ENCODE assay signal across 8 mouse cellular contexts in genomic region chr9:106453271-106454070, GRCm38 (mm10). TPM values are rescaled to one million over a fixed set of nuclear protein-coding genes. Genes with fewer than 3 reads are reported as not detected.
DNase-seq lines count a peak whose midpoint lies in the region; ATAC-seq lines count a peak whose summit lies in the region.

Gene Pcbp4, plus strand, starts transcription at chr9:106453291.

- H3K9ac ChIP-seq in intestine, embryonic 16.5 days (ENCODE audit: low read depth, low read length): peak within 1 kb of the TSS; percentile 83

- 0% methylated on average over 41 of the region's 74 CpGs for WGBS in intestine, embryonic 16.5 days
- WGBS in limb, embryonic 10.5 days: 1% methylated on average over 69 of the region's 74 CpGs

- peak within 1 kb of the TSS; percentile 71 for H3K4me3 ChIP-seq in intestine, embryonic 16.5 days (ENCODE audit: low read length)
- H3K4me3 ChIP-seq in limb, embryonic 10.5 days: peak within 1 kb of the TSS; percentile 90

- H3K4me1 ChIP-seq in intestine, embryonic 16.5 days (ENCODE audit: control insufficient read depth, insufficient read depth, low read length): peaks cover 64% of the 10 kb centered on the region
- H3K4me1 ChIP-seq in limb, embryonic 10.5 days: peaks cover 93% of the 10 kb centered on the region

- peak; percentile 48 for ATAC-seq in common myeloid progenitor, adult 5-6 weeks (replicated peaks; ENCODE audit: low read depth, poor library complexity, severe bottlenecking)
- peak; percentile 54 for ATAC-seq in granulocyte monocyte progenitor cell, adult 5-6 weeks (replicated peaks; ENCODE audit: poor library complexity, severe bottlenecking)
- ATAC-seq in intestine, embryonic 16.5 days: peak; percentile 75

- no peaks in the 10 kb centered on the region for H3K36me3 ChIP-seq in intestine, embryonic 16.5 days (ENCODE audit: control insufficient read depth, insufficient read depth, low read length)
- H3K36me3 ChIP-seq in limb, embryonic 10.5 days: peaks cover 30% of the 10 kb centered on the region

- H3K9me3 ChIP-seq in intestine, embryonic 16.5 days (ENCODE audit: control insufficient read depth, low read length): no peaks in the 10 kb centered on the region
- H3K9me3 ChIP-seq in limb, embryonic 10.5 days (replicated peaks): no peaks in the 10 kb centered on the region

- H3K27me3 ChIP-seq in intestine, embryonic 16.5 days (replicated peaks; ENCODE audit: control insufficient read depth, insufficient read depth, low read length): no peaks in the 10 kb centered on the region
- no peaks in the 10 kb centered on the region for H3K27me3 ChIP-seq in limb, embryonic 10.5 days (ENCODE audit: low read depth, poor library complexity, severe bottlenecking)

- peak within 1 kb of the TSS; percentile 85 for H3K27ac ChIP-seq in intestine, embryonic 16.5 days (ENCODE audit: low read length)
- H3K27ac ChIP-seq in limb, embryonic 10.5 days: peak within 1 kb of the TSS; percentile 94

- H3K4me2 ChIP-seq in intestine, embryonic 16.5 days (ENCODE audit: low read depth, low read length): peak within 1 kb of the TSS; percentile 97

- peak; percentile 73 for DNase-seq in 3T3-L1 (ENCODE audit: low read depth, low spot score)
- peak; percentile 82 for DNase-seq in Muller cell, postnatal 12 days (ENCODE audit: inconsistent ontology term)
- peak; percentile 92 for DNase-seq in limb, embryonic 10.5 days (ENCODE audit: low spot score)
- peak; percentile 79 for DNase-seq in mesoderm, embryonic 11.5 days (ENCODE audit: low read depth, low spot score)
- peak; percentile 49 for DNase-seq in testis, postnatal 14 days (ENCODE audit: low spot score)

RNA-seq across cellular contexts. Expression of gene Pcbp4, which starts in this region (rescaled TPM):
- 2.3 and 3.3 TPM in 2 replicates for total RNA-seq in common myeloid progenitor, adult 5-6 weeks (2017)
- 4.5 TPM in 2 replicates for total RNA-seq in granulocyte monocyte progenitor cell, adult 5-6 weeks (2014; fragmentation: Nextera tagmentation)
- 1.2 and 3.6 TPM in 2 replicates for total RNA-seq in granulocyte monocyte progenitor cell, adult 5-6 weeks (2017)
- polyA plus RNA-seq in intestine, embryonic 16.5 days (2015; fragmentation: Nextera tagmentation; extraction: Ambion mirVana): 30.5 and 32.6 TPM in 2 replicates
- polyA plus RNA-seq in limb, embryonic 10.5 days (2016; fragmentation: Nextera tagmentation; extraction: Ambion mirVana): 275 and 316 TPM in 2 replicates

Comparison
In these comparisons a context has a peak if more than half of its experiments do, and no peak if none do; other contexts are left out.
1. Peak in every context shown above with its lines: DNase-seq, ATAC-seq, H3K4me3 ChIP-seq and H3K27ac ChIP-seq.